Mouse (Mus musculus) megakaryocyte, embryonic 14.5 days (primary cell): ENCODE results near the gene Auts2.

Source experiments
- FLI1 ChIP-seq: IDR thresholded peaks from 2 replicates; pipeline ENCODE4 v1.6.1; 2012; ENCODE audit warnings: low read length, inconsistent platforms, mixed read lengths
- GATA1 ChIP-seq: IDR thresholded peaks from 3 replicates; pipeline ENCODE4 v1.6.1; 2012; ENCODE audit warnings: mixed read lengths, low read length, inconsistent platforms, borderline replicate concordance

GRCm38 (mm10) chr5:132373471-132374075, 169.6 kb downstream of the Auts2 start:
- TF ChIP-seq GATA1 (no peak), FLI1 (no peak)
